Mouse (Mus musculus): ENCODE data around the gene Mfsd4a. TPM values are rescaled to one million over a fixed set of nuclear protein-coding genes. Genes with fewer than 3 reads are reported as not detected.

The Mfsd4a gene
- polyA plus RNA-seq, 1 experiment from 2014 or later, result 10.7 TPM

- Histone ChIP-seq H3K9me3 (ENCODE audit: control insufficient read depth, low read length) (no peaks in the 10 kb centered on the region), H3K27me3 (ENCODE audit: control insufficient read depth, insufficient read depth, low read length) (no peaks in the 10 kb centered on the region), H3K9ac (ENCODE audit: low read length) (no peak overlapping the region), H3K27ac (ENCODE audit: low read depth, low read length) (no peak overlapping the region), H3K36me3 (ENCODE audit: control insufficient read depth, insufficient read depth, low read length) (no peaks in the 10 kb centered on the region), H3K4me2 (ENCODE audit: low read depth) (no peak overlapping the region), H3K4me3 (ENCODE audit: low read depth, low read length) (no peak overlapping the region), H3K4me1 (ENCODE audit: control insufficient read depth, insufficient read depth, low read length) (no peaks in the 10 kb centered on the region)
- no peak for DNase-seq (ENCODE audit: low spot score)
- WGBS, result 80% methylated on average over 7 of the region's 7 CpGs
- no peak for ATAC-seq (ENCODE audit: insufficient read depth, low FRiP score, low TSS enrichment)
These were observed 75.3 kb downstream of the Mfsd4a start for GRCm38 (mm10) chr1:131992561-131993001.

- no peak for ATAC-seq (ENCODE audit: insufficient read depth, low FRiP score, low TSS enrichment)
- 91% methylated on average over 9 of the region's 9 CpGs for WGBS
These were observed 77.6 kb downstream of the Mfsd4a start for GRCm38 (mm10) chr1:131990083-131990760.

GRCm38 (mm10) chr1:131989476-131989875, 78.4 kb downstream of the Mfsd4a start:
- Histone ChIP-seq H3K27me3 (ENCODE audit: control insufficient read depth, insufficient read depth, low read length) (no peaks in the 10 kb centered on the region), H3K4me3 (ENCODE audit: low read depth, low read length) (no peak overlapping the region), H3K4me2 (ENCODE audit: low read depth) (no peak overlapping the region), H3K9me3 (ENCODE audit: control insufficient read depth, low read length) (no peaks in the 10 kb centered on the region), H3K36me3 (ENCODE audit: control insufficient read depth, insufficient read depth, low read length) (no peaks in the 10 kb centered on the region), H3K9ac (ENCODE audit: low read length) (no peak overlapping the region), H3K4me1 (ENCODE audit: control insufficient read depth, insufficient read depth, low read length) (no peaks in the 10 kb centered on the region), H3K27ac (ENCODE audit: low read depth, low read length) (no peak overlapping the region)
- ATAC-seq (ENCODE audit: insufficient read depth, low FRiP score, low TSS enrichment) (no peak), DNase-seq (ENCODE audit: low spot score) (no peak)
- 70% methylated on average over 4 of the region's 4 CpGs for WGBS

More at GRCm38 (mm10) chr1:131990083-131990760, 77.6 kb downstream of the Mfsd4a start:
- Histone ChIP-seq H3K4me2 (ENCODE audit: low read depth) (no peak overlapping the region), H3K27me3 (ENCODE audit: control insufficient read depth, insufficient read depth, low read length) (no peaks in the 10 kb centered on the region), H3K4me1 (ENCODE audit: control insufficient read depth, insufficient read depth, low read length) (no peaks in the 10 kb centered on the region), H3K4me3 (ENCODE audit: low read depth, low read length) (no peak overlapping the region), H3K36me3 (ENCODE audit: control insufficient read depth, insufficient read depth, low read length) (no peaks in the 10 kb centered on the region), H3K27ac (ENCODE audit: low read depth, low read length) (no peak overlapping the region), H3K9me3 (ENCODE audit: control insufficient read depth, low read length) (no peaks in the 10 kb centered on the region), H3K9ac (ENCODE audit: low read length) (no peak overlapping the region)
- no peak for DNase-seq (ENCODE audit: low spot score)

DNA sequence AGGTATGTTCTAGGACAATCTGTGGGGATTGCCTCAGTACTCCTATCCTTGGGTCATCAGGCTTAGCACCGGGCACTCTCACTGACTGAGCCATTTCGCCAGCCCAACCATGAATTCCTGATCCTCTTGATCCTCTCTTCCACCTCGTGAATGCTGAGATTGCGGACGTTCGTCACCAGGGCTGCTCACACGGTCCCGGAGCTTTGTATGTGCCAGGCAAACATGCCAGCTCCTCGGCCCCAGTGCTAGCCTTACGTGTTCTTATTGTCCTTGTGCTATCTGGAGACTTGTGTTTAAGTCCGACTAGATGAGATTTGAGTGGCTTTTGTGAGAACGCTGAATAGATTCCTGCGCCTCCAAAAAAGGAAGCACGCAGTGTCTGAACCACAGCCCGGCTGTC, 80.4 kb downstream of the Mfsd4a start:
- WGBS, result 83% methylated on average over 15 of the region's 15 CpGs
- H3K4me2 ChIP-seq (ENCODE audit: low read depth), result no peak overlapping the region
- no peak for DNase-seq (ENCODE audit: low spot score)
- H3K27ac ChIP-seq (ENCODE audit: low read depth, low read length), result no peak overlapping the region
- H3K36me3 ChIP-seq (ENCODE audit: control insufficient read depth, insufficient read depth, low read length), result no peaks in the 10 kb centered on the region
- H3K4me3 ChIP-seq (ENCODE audit: low read depth, low read length), result no peak overlapping the region
- H3K27me3 ChIP-seq (ENCODE audit: control insufficient read depth, insufficient read depth, low read length), result no peaks in the 10 kb centered on the region
- no peak for ATAC-seq (ENCODE audit: insufficient read depth, low FRiP score, low TSS enrichment)
- H3K4me1 ChIP-seq (ENCODE audit: control insufficient read depth, insufficient read depth, low read length), result no peaks in the 10 kb centered on the region
- no peaks in the 10 kb centered on the region for H3K9me3 ChIP-seq (ENCODE audit: control insufficient read depth, low read length)
- H3K9ac ChIP-seq (ENCODE audit: low read length), result no peak overlapping the region

DNA sequence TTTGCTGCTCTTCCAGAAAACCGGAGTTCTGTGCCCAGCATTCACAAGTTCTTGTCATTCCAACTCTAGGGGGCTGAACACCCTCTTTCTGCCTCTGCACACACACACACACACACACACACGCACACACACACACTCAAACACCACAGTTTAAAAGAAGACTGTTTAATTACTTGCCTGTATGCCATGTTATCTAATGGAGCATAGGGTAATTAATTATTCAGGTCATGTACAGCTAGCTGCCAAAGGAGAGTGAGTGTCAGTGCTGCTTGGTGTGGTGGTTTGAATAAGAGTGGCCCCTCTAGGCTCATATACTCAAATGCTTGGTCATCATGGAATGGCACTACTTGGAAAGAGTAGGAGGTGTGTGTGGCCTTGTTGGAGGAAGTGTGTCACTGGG, 84.1 kb downstream of the Mfsd4a start:
- no peak overlapping the region for H3K4me2 ChIP-seq (ENCODE audit: low read depth)
- no peaks in the 10 kb centered on the region for H3K27me3 ChIP-seq (ENCODE audit: control insufficient read depth, insufficient read depth, low read length)
- DNase-seq (ENCODE audit: low spot score) (no peak), ATAC-seq (ENCODE audit: insufficient read depth, low FRiP score, low TSS enrichment) (no peak)
- no peak overlapping the region for H3K9ac ChIP-seq (ENCODE audit: low read length)
- 82% methylated on average over 2 of the region's 2 CpGs for WGBS
- H3K27ac ChIP-seq (ENCODE audit: low read depth, low read length), result no peak overlapping the region
- no peaks in the 10 kb centered on the region for H3K9me3 ChIP-seq (ENCODE audit: control insufficient read depth, low read length)
- H3K36me3 ChIP-seq (ENCODE audit: control insufficient read depth, insufficient read depth, low read length), result no peaks in the 10 kb centered on the region
- no peak overlapping the region for H3K4me3 ChIP-seq (ENCODE audit: low read depth, low read length)
- H3K4me1 ChIP-seq (ENCODE audit: control insufficient read depth, insufficient read depth, low read length), result no peaks in the 10 kb centered on the region

DNA sequence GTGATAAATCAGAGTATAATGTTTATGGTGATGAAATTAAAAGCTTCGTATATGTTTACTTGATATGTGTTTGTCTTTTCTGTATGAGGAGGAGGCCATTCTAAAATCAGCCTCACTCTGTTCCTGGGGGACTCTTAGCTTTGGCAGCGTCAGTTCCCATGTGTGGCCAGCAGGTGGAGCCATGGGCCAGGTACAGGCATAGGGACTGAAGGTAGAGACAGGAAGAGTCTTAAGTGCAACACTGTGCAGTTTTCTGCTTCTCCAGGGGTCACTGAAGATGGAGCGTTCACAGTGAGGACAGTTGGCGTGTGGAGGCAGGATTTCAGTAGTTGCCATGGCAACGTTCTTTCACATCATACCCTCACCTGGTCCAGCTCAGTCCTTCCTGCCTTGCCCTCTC, 85.0 kb downstream of the Mfsd4a start:
- H3K4me1 ChIP-seq (ENCODE audit: control insufficient read depth, insufficient read depth, low read length), result no peaks in the 10 kb centered on the region
- ATAC-seq (ENCODE audit: insufficient read depth, low FRiP score, low TSS enrichment) (no peak), DNase-seq (ENCODE audit: low spot score) (peak; percentile 77)
- no peak overlapping the region for H3K4me3 ChIP-seq (ENCODE audit: low read depth, low read length)
- H3K27ac ChIP-seq (ENCODE audit: low read depth, low read length), result no peak overlapping the region
- H3K27me3 ChIP-seq (ENCODE audit: control insufficient read depth, insufficient read depth, low read length), result no peaks in the 10 kb centered on the region
- no peaks in the 10 kb centered on the region for H3K36me3 ChIP-seq (ENCODE audit: control insufficient read depth, insufficient read depth, low read length)
- no peaks in the 10 kb centered on the region for H3K9me3 ChIP-seq (ENCODE audit: control insufficient read depth, low read length)
- H3K4me2 ChIP-seq (ENCODE audit: low read depth), result no peak overlapping the region
- H3K9ac ChIP-seq (ENCODE audit: low read length), result no peak overlapping the region
- WGBS, result 23% methylated on average over 5 of the region's 5 CpGs

DNA sequence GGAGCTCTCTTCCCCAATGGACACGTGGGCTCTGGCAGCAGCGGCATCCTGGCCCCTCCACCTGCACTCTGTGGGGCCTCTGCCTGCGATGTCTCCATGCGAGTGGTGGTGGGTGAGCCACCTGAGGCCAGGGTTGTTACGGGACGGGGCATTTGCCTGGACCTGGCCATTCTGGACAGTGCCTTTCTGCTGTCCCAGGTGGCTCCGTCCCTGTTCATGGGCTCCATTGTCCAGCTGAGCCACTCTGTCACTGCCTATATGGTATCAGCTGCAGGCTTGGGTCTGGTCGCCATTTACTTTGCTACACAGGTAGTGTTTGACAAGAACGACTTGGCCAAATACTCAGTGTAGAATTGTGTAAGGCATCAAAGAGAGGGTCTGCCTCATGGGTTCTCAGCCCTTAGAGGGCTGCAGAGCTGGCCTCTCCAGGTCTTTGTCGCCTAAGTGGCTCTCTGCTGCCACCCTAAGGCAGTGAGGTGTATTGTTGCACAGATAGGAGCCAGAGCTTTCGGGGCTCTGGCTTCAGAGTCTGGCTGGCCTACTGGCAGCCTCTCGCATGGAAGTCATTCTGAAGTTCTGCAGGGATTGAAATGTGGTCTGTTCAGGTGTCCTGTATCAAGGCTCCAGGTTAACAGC, 86.4 kb downstream of the Mfsd4a start:
- no peaks in the 10 kb centered on the region for H3K4me1 ChIP-seq (ENCODE audit: control insufficient read depth, insufficient read depth, low read length)
- no peak overlapping the region for H3K27ac ChIP-seq (ENCODE audit: low read depth, low read length)

DNA sequence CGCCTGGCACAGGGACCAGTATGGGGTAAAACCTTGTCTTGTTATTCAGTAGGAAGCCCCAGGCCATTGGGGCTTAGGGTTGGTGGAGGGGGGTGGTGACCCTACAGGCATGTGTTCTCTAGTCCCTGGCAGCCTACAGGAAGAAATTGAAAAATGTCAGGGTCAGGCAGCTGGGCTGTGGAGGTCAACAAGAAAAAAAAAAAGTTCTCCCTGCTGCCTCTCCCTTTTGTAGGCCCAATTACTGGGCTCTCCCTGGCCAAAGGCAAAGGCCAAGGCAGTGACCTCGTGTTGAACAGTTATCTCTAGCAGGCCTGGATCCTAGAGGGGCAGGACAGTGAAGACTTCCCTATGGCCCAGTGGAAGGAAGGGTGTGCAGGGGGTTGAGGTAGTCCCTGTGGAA, 87.4 kb downstream of the Mfsd4a start:
- Histone ChIP-seq H3K9me3 (ENCODE audit: control insufficient read depth, low read length) (no peaks in the 10 kb centered on the region), H3K4me1 (ENCODE audit: control insufficient read depth, insufficient read depth, low read length) (peaks cover 3% of the 10 kb centered on the region; the same call in 1 of the 2 replicates), H3K36me3 (ENCODE audit: control insufficient read depth, insufficient read depth, low read length) (no peaks in the 10 kb centered on the region), H3K4me2 (ENCODE audit: low read depth) (no peak overlapping the region), H3K4me3 (ENCODE audit: low read depth, low read length) (no peak overlapping the region), H3K27ac (ENCODE audit: low read depth, low read length) (no peak overlapping the region), H3K27me3 (ENCODE audit: control insufficient read depth, insufficient read depth, low read length) (no peaks in the 10 kb centered on the region), H3K9ac (ENCODE audit: low read length) (no peak overlapping the region)
- DNase-seq (ENCODE audit: low spot score), result no peak
- no peak for ATAC-seq (ENCODE audit: insufficient read depth, low FRiP score, low TSS enrichment)
- 23% methylated on average over 2 of the region's 2 CpGs for WGBS

More for the DNA sequence above, 86.4 kb downstream of the Mfsd4a start:
- Histone ChIP-seq H3K9ac (ENCODE audit: low read length) (no peak overlapping the region), H3K27me3 (ENCODE audit: control insufficient read depth, insufficient read depth, low read length) (no peaks in the 10 kb centered on the region), H3K4me2 (ENCODE audit: low read depth) (no peak overlapping the region), H3K36me3 (ENCODE audit: control insufficient read depth, insufficient read depth, low read length) (no peaks in the 10 kb centered on the region), H3K9me3 (ENCODE audit: control insufficient read depth, low read length) (no peaks in the 10 kb centered on the region), H3K4me3 (ENCODE audit: low read depth, low read length) (no peak overlapping the region)
- 57% methylated on average over 12 of the region's 12 CpGs for WGBS
- ATAC-seq (ENCODE audit: insufficient read depth, low FRiP score, low TSS enrichment), result peak; percentile 67
- DNase-seq (ENCODE audit: low spot score), result peak; percentile 84

GRCm38 (mm10) chr1:131976886-131977285, 91.0 kb downstream of the Mfsd4a start:
- H3K4me1 ChIP-seq (ENCODE audit: control insufficient read depth, insufficient read depth, low read length), result peaks cover 24% of the 10 kb centered on the region

More at GRCm38 (mm10) chr1:131976886-131977285, 91.0 kb downstream of the Mfsd4a start:
- H3K9ac ChIP-seq (ENCODE audit: low read length), result no peak overlapping the region
- H3K9me3 ChIP-seq (ENCODE audit: control insufficient read depth, low read length), result no peaks in the 10 kb centered on the region
- DNase-seq (ENCODE audit: low spot score) (no peak), ATAC-seq (ENCODE audit: insufficient read depth, low FRiP score, low TSS enrichment) (no peak)
- no peaks in the 10 kb centered on the region for H3K27me3 ChIP-seq (ENCODE audit: control insufficient read depth, insufficient read depth, low read length)
- H3K4me3 ChIP-seq (ENCODE audit: low read depth, low read length), result no peak overlapping the region
- no peaks in the 10 kb centered on the region for H3K36me3 ChIP-seq (ENCODE audit: control insufficient read depth, insufficient read depth, low read length)
- H3K27ac ChIP-seq (ENCODE audit: low read depth, low read length), result no peak overlapping the region
- 90% methylated on average over 5 of the region's 5 CpGs for WGBS
- no peak overlapping the region for H3K4me2 ChIP-seq (ENCODE audit: low read depth)
